8 mouse cellular contexts compared by ENCODE assay signal in the genomic region with DNA sequence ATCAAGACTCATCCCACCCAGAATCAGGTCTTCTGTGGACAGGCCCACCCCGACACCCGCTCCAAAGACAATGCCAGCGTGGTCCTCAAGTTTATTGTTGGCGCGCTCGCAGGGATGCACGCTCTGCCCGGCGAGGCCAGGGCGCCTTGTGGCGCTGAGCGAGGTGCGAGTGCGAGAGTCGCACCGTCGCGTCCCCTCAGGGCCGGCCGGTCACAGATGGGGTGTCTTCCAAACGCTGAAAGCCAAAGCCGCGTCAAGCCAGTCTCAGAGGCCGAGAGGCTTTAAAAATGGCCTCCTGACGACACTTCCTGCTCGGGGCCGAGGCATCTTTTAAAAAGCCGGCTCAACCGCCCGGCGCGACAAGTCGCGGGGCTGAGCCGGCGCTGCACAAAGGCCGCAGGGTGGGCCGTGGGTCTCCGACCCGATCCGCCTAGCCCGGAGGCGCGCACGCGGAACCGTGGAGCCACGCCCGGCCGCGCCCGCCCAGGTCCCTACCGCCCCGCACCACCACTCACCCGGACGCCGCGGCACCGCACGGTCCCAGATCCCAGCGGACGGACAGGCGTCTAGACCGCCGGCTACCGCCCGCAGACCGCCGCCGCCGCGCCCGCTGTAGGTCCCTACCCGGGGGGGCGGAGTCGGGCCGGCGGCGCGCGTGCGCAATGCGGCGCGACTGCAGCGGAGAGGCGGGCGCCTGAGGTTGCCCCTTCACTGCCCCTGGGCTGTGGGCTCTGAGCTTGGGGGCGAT. TPM values are rescaled to one million over a fixed set of nuclear protein-coding genes. Genes with fewer than 3 reads are reported as not detected.
DNase-seq lines count a peak whose midpoint lies in the region; ATAC-seq lines count a peak whose summit lies in the region.

Gene Zfp518b, minus strand, starts transcription at position 663 of the 748 bp plus-strand sequence.

- under 1% methylated on average over 85 of the region's 89 CpGs for WGBS in embryonic facial prominence, embryonic 13.5 days
- WGBS in heart, embryonic 10.5 days: under 1% methylated on average over 88 of the region's 89 CpGs
- under 1% methylated on average over 79 of the region's 89 CpGs for WGBS in kidney, embryonic 14.5 days
- under 1% methylated on average over 87 of the region's 89 CpGs for WGBS in limb, embryonic 15.5 days
- WGBS in midbrain, embryonic 16.5 days: under 1% methylated on average over 60 of the region's 89 CpGs

- peak; percentile 92 for ATAC-seq in embryonic facial prominence, embryonic 13.5 days (ENCODE audit: insufficient number of reproducible peaks, insufficient read depth, low FRiP score, low TSS enrichment, low read depth)
- peak; percentile 95 for ATAC-seq in kidney, embryonic 14.5 days (ENCODE audit: low FRiP score, low TSS enrichment)
- peak; percentile 84 for ATAC-seq in limb, embryonic 15.5 days (ENCODE audit: insufficient number of reproducible peaks, low FRiP score, low TSS enrichment, low read depth)
- peak; percentile 94 for ATAC-seq in midbrain, embryonic 16.5 days

- peaks cover 37% of the 10 kb centered on the region for H3K36me3 ChIP-seq in embryonic facial prominence, embryonic 13.5 days
- peaks cover 35% of the 10 kb centered on the region for H3K36me3 ChIP-seq in heart, embryonic 10.5 days
- H3K36me3 ChIP-seq in kidney, embryonic 14.5 days (ENCODE audit: control insufficient read depth, insufficient read depth, low read length): peaks cover 31% of the 10 kb centered on the region
- H3K36me3 ChIP-seq in limb, embryonic 15.5 days: peaks cover 37% of the 10 kb centered on the region
- H3K36me3 ChIP-seq in midbrain, embryonic 16.5 days (ENCODE audit: control insufficient read depth, insufficient read depth, low read length): peaks cover 37% of the 10 kb centered on the region

- peaks cover 18% of the 10 kb centered on the region for H3K4me1 ChIP-seq in embryonic facial prominence, embryonic 13.5 days
- H3K4me1 ChIP-seq in heart, embryonic 10.5 days: peaks cover 13% of the 10 kb centered on the region; the same call in 1 of the 2 replicates
- no peaks in the 10 kb centered on the region for H3K4me1 ChIP-seq in kidney, embryonic 14.5 days (ENCODE audit: control insufficient read depth, insufficient read depth, low read length)
- H3K4me1 ChIP-seq in limb, embryonic 15.5 days: 0 out of 2 replicates have a peak, but pooled peaks cover 10% of the 10 kb centered on the region
- H3K4me1 ChIP-seq in midbrain, embryonic 16.5 days (ENCODE audit: control insufficient read depth, insufficient read depth, low read length): peaks cover 10% of the 10 kb centered on the region

- no peaks in the 10 kb centered on the region for H3K9me3 ChIP-seq in embryonic facial prominence, embryonic 13.5 days
- H3K9me3 ChIP-seq in heart, embryonic 10.5 days: no peaks in the 10 kb centered on the region
- no peaks in the 10 kb centered on the region for H3K9me3 ChIP-seq in kidney, embryonic 14.5 days (ENCODE audit: control insufficient read depth, low read length)
- H3K9me3 ChIP-seq in limb, embryonic 15.5 days: no peaks in the 10 kb centered on the region
- peaks cover 11% of the 10 kb centered on the region; the same call in 1 of the 2 replicates for H3K9me3 ChIP-seq in midbrain, embryonic 16.5 days (replicated peaks; ENCODE audit: control insufficient read depth, low read length, poor library complexity, severe bottlenecking)

- DNase-seq in urinary bladder, adult 18-20 months (ENCODE audit: low spot score in 2 of 2): peak; percentile 46 to 75
- no peak for DNase-seq in urinary bladder, postnatal 10 days (ENCODE audit: low spot score)
- DNase-seq in heart, embryonic 10.5 days (ENCODE audit: low spot score): peak; percentile 87
- DNase-seq in spleen, postnatal 10 days (ENCODE audit: low spot score in 2 of 2): peak; percentile 45 to 75

- H3K4me3 ChIP-seq in embryonic facial prominence, embryonic 13.5 days: peak within 1 kb of the TSS; percentile 72
- peak within 1 kb of the TSS; percentile 88 for H3K4me3 ChIP-seq in heart, embryonic 10.5 days
- peak within 1 kb of the TSS; percentile 75 for H3K4me3 ChIP-seq in kidney, embryonic 14.5 days (ENCODE audit: low read length)
- H3K4me3 ChIP-seq in limb, embryonic 15.5 days: peak within 1 kb of the TSS; percentile 88
- peak within 1 kb of the TSS; percentile 55 for H3K4me3 ChIP-seq in midbrain, embryonic 16.5 days (ENCODE audit: low read depth, low read length)

- no peaks in the 10 kb centered on the region for H3K27me3 ChIP-seq in embryonic facial prominence, embryonic 13.5 days
- peaks cover 7% of the 10 kb centered on the region; the same call in 1 of the 2 replicates for H3K27me3 ChIP-seq in heart, embryonic 10.5 days (ENCODE audit: insufficient read depth, poor library complexity, severe bottlenecking)
- no peaks in the 10 kb centered on the region for H3K27me3 ChIP-seq in kidney, embryonic 14.5 days (ENCODE audit: control insufficient read depth, insufficient read depth, low read length)
- H3K27me3 ChIP-seq in limb, embryonic 15.5 days: no peaks in the 10 kb centered on the region
- H3K27me3 ChIP-seq in midbrain, embryonic 16.5 days (ENCODE audit: control insufficient read depth, insufficient read depth, low read depth, low read length): no peaks in the 10 kb centered on the region

- H3K9ac ChIP-seq in embryonic facial prominence, embryonic 13.5 days: peak within 1 kb of the TSS; percentile 91
- peak within 1 kb of the TSS; percentile 86 for H3K9ac ChIP-seq in kidney, embryonic 14.5 days (ENCODE audit: low read depth, low read length)
- H3K9ac ChIP-seq in limb, embryonic 15.5 days: peak within 1 kb of the TSS; percentile 81
- H3K9ac ChIP-seq in midbrain, embryonic 16.5 days (ENCODE audit: low read depth, low read length): peak within 1 kb of the TSS; percentile 77

- H3K4me2 ChIP-seq in embryonic facial prominence, embryonic 13.5 days: peak within 1 kb of the TSS; percentile 77
- H3K4me2 ChIP-seq in kidney, embryonic 14.5 days (replicated peaks; ENCODE audit: low read depth, low read length): peak within 1 kb of the TSS; percentile 64
- H3K4me2 ChIP-seq in limb, embryonic 15.5 days: peak within 1 kb of the TSS; percentile 82
- peak within 1 kb of the TSS; percentile 72 for H3K4me2 ChIP-seq in midbrain, embryonic 16.5 days (ENCODE audit: low read length)

- peak within 1 kb of the TSS; percentile 89 for H3K27ac ChIP-seq in embryonic facial prominence, embryonic 13.5 days
- peak within 1 kb of the TSS; percentile 98 for H3K27ac ChIP-seq in heart, embryonic 10.5 days
- H3K27ac ChIP-seq in kidney, embryonic 14.5 days (ENCODE audit: low read depth, low read length): peak within 1 kb of the TSS; percentile 69
- H3K27ac ChIP-seq in limb, embryonic 15.5 days: peak within 1 kb of the TSS; percentile 86
- H3K27ac ChIP-seq in midbrain, embryonic 16.5 days (ENCODE audit: low read length): peak within 1 kb of the TSS; percentile 80

RNA-seq across cellular contexts. Expression of gene Zfp518b, which starts in this region (rescaled TPM):
- polyA plus RNA-seq in embryonic facial prominence, embryonic 13.5 days (2015; fragmentation: Nextera tagmentation; extraction: Ambion mirVana): 25.2 and 34.9 TPM in 2 replicates
- polyA plus RNA-seq in heart, embryonic 10.5 days (2016; fragmentation: Nextera tagmentation; extraction: Ambion mirVana): 13.9 and 18.1 TPM in 2 replicates
- polyA plus RNA-seq in kidney, embryonic 14.5 days (2014; fragmentation: Nextera tagmentation; extraction: Ambion mirVana): 16.9 and 27.7 TPM in 2 replicates
- polyA plus RNA-seq in limb, embryonic 15.5 days (2015; fragmentation: Nextera tagmentation; extraction: Ambion mirVana): 17.5 and 17.6 TPM in 2 replicates
- 30.1 and 37.1 TPM in 2 replicates for polyA plus RNA-seq in midbrain, embryonic 16.5 days (2015; fragmentation: Nextera tagmentation; extraction: Ambion mirVana)
